Mouse (Mus musculus) kidney, postnatal 0 days (tissue): Measurements from ENCODE around the gene Cd47. TPM values are rescaled to one million over a fixed set of nuclear protein-coding genes. Genes with fewer than 3 reads are reported as not detected.

ENCODE experiments used
- ATAC-seq: fragments of 200-750 bp; cut with Nextera tagmentation; replicated peaks from 2 replicates; pipeline ENCODE4 v1.8.0; 2017; ENCODE audit warnings: low read depth, moderate number of reproducible peaks, moderate TSS enrichment, moderate library complexity; ENCODE audit not compliant: low FRiP score
- DNase-seq: peaks from one replicate; pipeline ENCODE4 v3.0.0-alpha.2; 2016; ENCODE audit warnings: low spot score
- H3K27ac ChIP-seq: fragments of 300-500 bp; sonication (generic); 2 replicates; pipeline ENCODE4 v1.5.1; 2014; ENCODE audit warnings: mild to moderate bottlenecking
- H3K27me3 ChIP-seq: fragments of 300-500 bp; sonication (generic); 2 replicates; pipeline ENCODE4 v1.6.1; 2014; ENCODE audit warnings: low read length, mixed read lengths; ENCODE audit not compliant: insufficient read depth
- H3K36me3 ChIP-seq: fragments of 300-500 bp; sonication (generic); 2 replicates; pipeline ENCODE4 v1.6.1; 2014; ENCODE audit warnings: low read length, mixed read lengths; ENCODE audit not compliant: insufficient read depth
- H3K4me1 ChIP-seq: fragments of 300-500 bp; sonication (generic); replicated peaks from 2 replicates; pipeline ENCODE4 v1.6.1; 2014; ENCODE audit warnings: antibody characterized with exemption, low read length, mixed read lengths; ENCODE audit not compliant: insufficient read depth
- H3K4me2 ChIP-seq: fragments of 300-500 bp; sonication (generic); 2 replicates; pipeline ENCODE4 v1.6.1; 2014; ENCODE audit warnings: mild to moderate bottlenecking, low read length, moderate library complexity, mixed read lengths
- H3K4me3 ChIP-seq: fragments of 300-500 bp; sonication (generic); replicated peaks from 2 replicates; pipeline ENCODE4 v1.5.1; 2014; ENCODE audit warnings: low read depth, low read length
- H3K9ac ChIP-seq: fragments of 300-500 bp; sonication (generic); 2 replicates; pipeline ENCODE4 v1.6.1; 2014; ENCODE audit warnings: low read depth, low read length
- H3K9me3 ChIP-seq: fragments of 300-500 bp; sonication (generic); replicated peaks from 2 replicates; pipeline ENCODE4 v1.6.1; 2016; ENCODE audit warnings: low read length, inconsistent platforms, mixed read lengths
- CTCF ChIP-seq: IDR thresholded peaks from 2 replicates; pipeline ENCODE4 v1.5.1; 2016; ENCODE audit warnings: antibody characterized with exemption, low read depth, mild to moderate bottlenecking, moderate library complexity
- WGBS: fragments of 180-500 bp; shearing (Covaris S2); extraction: QIAGEN DNeasy Blood & Tissue Kit; methylation state at CpG from one replicate; pipeline ENCODE4 v1.1.7; 2014; 5-methylcytosine and 5-hydroxymethylcytosine counted together
- polyA plus RNA-seq: library from polyadenylated mRNA; unstranded; fragments of >200 nt; fragmentation: Nextera tagmentation; extraction: Ambion mirVana; gene quantifications from 2 replicates; pipeline ENCODE4 v1.2.1, GENCODE M21; 2015

Gene Cd47
- polyA plus RNA-seq, 1 experiment from 2014 or later, result 95.6 TPM

GRCm38 (mm10) chr16:49787714-49788113 is 12.6 kb upstream of the Cd47 start:
- Histone ChIP-seq H3K36me3 (no peaks in the 10 kb centered on the region), H3K27me3 (no peaks in the 10 kb centered on the region), H3K4me2 (no peak overlapping the region), H3K27ac (no peak overlapping the region), H3K4me1 (no peaks in the 10 kb centered on the region), H3K4me3 (no peak overlapping the region), H3K9me3 (no peaks in the 10 kb centered on the region), H3K9ac (no peak overlapping the region)
- 93% methylated on average over 5 of the region's 5 CpGs for WGBS
- DNase-seq (no peak), ATAC-seq (no peak)
- TF ChIP-seq CTCF, result no peak

GRCm38 (mm10) chr16:49790575-49791465 is 9.5 kb upstream of the Cd47 start:
- WGBS, result 86% methylated on average over 9 of the region's 9 CpGs
- H3K4me2 ChIP-seq, result no peak overlapping the region
- no peaks in the 10 kb centered on the region for H3K4me1 ChIP-seq
- ATAC-seq (no peak), DNase-seq (no peak)
- no peaks in the 10 kb centered on the region for H3K27me3 ChIP-seq
- no peak for TF ChIP-seq CTCF
- no peaks in the 10 kb centered on the region for H3K36me3 ChIP-seq
- no peak overlapping the region for H3K4me3 ChIP-seq
- H3K9me3 ChIP-seq, result no peaks in the 10 kb centered on the region
- H3K9ac ChIP-seq, result no peak overlapping the region
- no peak overlapping the region for H3K27ac ChIP-seq

- no peaks in the 10 kb centered on the region for H3K27me3 ChIP-seq
- H3K4me2 ChIP-seq, result no peak overlapping the region
- ATAC-seq (no peak), DNase-seq (peak; percentile 31)
- 49% methylated on average over 9 of the region's 9 CpGs for WGBS
- H3K9me3 ChIP-seq, result no peaks in the 10 kb centered on the region
- H3K36me3 ChIP-seq, result no peaks in the 10 kb centered on the region
- H3K27ac ChIP-seq, result no peak overlapping the region
- H3K4me1 ChIP-seq, result no peaks in the 10 kb centered on the region
- no peak overlapping the region for H3K9ac ChIP-seq
- no peak for TF ChIP-seq CTCF
- no peak overlapping the region for H3K4me3 ChIP-seq
Observed at GRCm38 (mm10) chr16:49792446-49792878, 7.9 kb upstream of the Cd47 start.

GRCm38 (mm10) chr16:49793596-49793995 is 6.7 kb upstream of the Cd47 start:
- ATAC-seq (no peak), DNase-seq (no peak)
- Histone ChIP-seq H3K9me3 (no peaks in the 10 kb centered on the region), H3K4me1 (no peaks in the 10 kb centered on the region), H3K27ac (no peak overlapping the region), H3K9ac (no peak overlapping the region), H3K4me2 (no peak overlapping the region), H3K4me3 (no peak overlapping the region), H3K27me3 (no peaks in the 10 kb centered on the region), H3K36me3 (no peaks in the 10 kb centered on the region)
- no peak for TF ChIP-seq CTCF
- WGBS, result 91% methylated on average over 9 of the region's 9 CpGs

GRCm38 (mm10) chr16:49796271-49796670 is 4.1 kb upstream of the Cd47 start:
- Histone ChIP-seq H3K9ac (no peak overlapping the region), H3K4me1 (no peaks in the 10 kb centered on the region), H3K27me3 (no peaks in the 10 kb centered on the region), H3K27ac (no peak overlapping the region), H3K9me3 (no peaks in the 10 kb centered on the region), H3K4me3 (no peak overlapping the region), H3K36me3 (no peaks in the 10 kb centered on the region), H3K4me2 (no peak overlapping the region)
- 76% methylated on average over 2 of the region's 2 CpGs for WGBS
- no peak for ATAC-seq
- no peak for TF ChIP-seq CTCF
- DNase-seq, result no peak

GRCm38 (mm10) chr16:49796954-49797353 is 3.4 kb upstream of the Cd47 start:
- WGBS, result 92% methylated on average over 2 of the region's 2 CpGs
- Histone ChIP-seq H3K27ac (no peak overlapping the region), H3K9me3 (no peaks in the 10 kb centered on the region), H3K4me1 (no peaks in the 10 kb centered on the region), H3K9ac (no peak overlapping the region), H3K4me3 (no peak overlapping the region), H3K36me3 (no peaks in the 10 kb centered on the region), H3K4me2 (no peak overlapping the region), H3K27me3 (no peaks in the 10 kb centered on the region)
- no peak for TF ChIP-seq CTCF
- DNase-seq, result no peak
- ATAC-seq, result no peak
